Mouse (Mus musculus) kidney, embryonic 14.5 days (tissue): ENCODE data around the gene Npat. TPM values are rescaled to one million over a fixed set of nuclear protein-coding genes. Genes with fewer than 3 reads are reported as not detected.

Source experiments
- ATAC-seq: fragments of 200-750 bp; cut with Nextera tagmentation; 2 replicates; pipeline ENCODE4 v1.8.0; 2017; ENCODE audit warnings: moderate number of reproducible peaks, mild to moderate bottlenecking, moderate TSS enrichment, moderate library complexity; ENCODE audit not compliant: low FRiP score, low TSS enrichment
- H3K27ac ChIP-seq: fragments of 300-500 bp; sonication (generic); 2 replicates; pipeline ENCODE4 v1.5.1; 2014; ENCODE audit warnings: low read depth, mild to moderate bottlenecking, low read length, moderate library complexity, mixed read lengths
- H3K27me3 ChIP-seq: fragments of 300-500 bp; sonication (generic); 2 replicates; pipeline ENCODE4 v1.6.1; 2014; ENCODE audit warnings: mild to moderate bottlenecking, low read length; ENCODE audit not compliant: control insufficient read depth, insufficient read depth
- H3K36me3 ChIP-seq: fragments of 300-500 bp; sonication (generic); 2 replicates; pipeline ENCODE4 v1.6.1; 2014; ENCODE audit warnings: low read length, mixed read lengths; ENCODE audit not compliant: control insufficient read depth, insufficient read depth
- H3K4me1 ChIP-seq: fragments of 300-500 bp; sonication (generic); 2 replicates; pipeline ENCODE4 v1.6.1; 2014; ENCODE audit warnings: low read length, mixed read lengths; ENCODE audit not compliant: control insufficient read depth, insufficient read depth
- H3K4me2 ChIP-seq: fragments of 300-500 bp; sonication (generic); replicated peaks from 2 replicates; pipeline ENCODE4 v1.6.1; 2014; ENCODE audit warnings: low read depth, mild to moderate bottlenecking, low read length
- H3K4me3 ChIP-seq: fragments of 300-500 bp; sonication (generic); 2 replicates; pipeline ENCODE4 v1.5.1; 2014; ENCODE audit warnings: mild to moderate bottlenecking, low read length
- H3K9ac ChIP-seq: fragments of 300-500 bp; sonication (generic); 2 replicates; pipeline ENCODE4 v1.6.1; 2014; ENCODE audit warnings: low read depth, mild to moderate bottlenecking, low read length, moderate library complexity
- H3K9me3 ChIP-seq: fragments of 300-500 bp; sonication (generic); 2 replicates; pipeline ENCODE4 v1.6.1; 2016; ENCODE audit warnings: low read length; ENCODE audit not compliant: control insufficient read depth
- WGBS: fragments of 180-500 bp; shearing (Covaris S2); extraction: QIAGEN DNeasy Blood & Tissue Kit; methylation state at CpG from one replicate; pipeline ENCODE4 v1.1.7; 2014; 5-methylcytosine and 5-hydroxymethylcytosine counted together
- polyA plus RNA-seq: library from polyadenylated mRNA; unstranded; fragments of >200 nt; fragmentation: Nextera tagmentation; extraction: Ambion mirVana; gene quantifications from 2 replicates; pipeline ENCODE4 v1.2.1, GENCODE M21; 2014

Gene Npat
- polyA plus RNA-seq, 1 experiment from 2014 or later, result 25.3 TPM

GRCm38 (mm10) chr9:53607192-53607591 is 70.3 kb downstream of the Npat start:
- no peak for ATAC-seq
- 93% methylated on average over 3 of the region's 3 CpGs for WGBS
- H3K36me3 ChIP-seq, result no peaks in the 10 kb centered on the region
- H3K4me1 ChIP-seq, result no peaks in the 10 kb centered on the region
- no peaks in the 10 kb centered on the region for H3K27me3 ChIP-seq
- H3K27ac ChIP-seq, result no peak overlapping the region
- no peak overlapping the region for H3K4me2 ChIP-seq
- no peaks in the 10 kb centered on the region for H3K9me3 ChIP-seq
- no peak overlapping the region for H3K4me3 ChIP-seq
- no peak overlapping the region for H3K9ac ChIP-seq

- Histone ChIP-seq H3K36me3 (no peaks in the 10 kb centered on the region), H3K4me3 (no peak overlapping the region), H3K4me1 (no peaks in the 10 kb centered on the region), H3K4me2 (no peak overlapping the region), H3K9ac (no peak overlapping the region), H3K27me3 (no peaks in the 10 kb centered on the region), H3K9me3 (no peaks in the 10 kb centered on the region), H3K27ac (no peak overlapping the region)
- whole genome bisulfite sequencing, result 93% methylated on average over 4 of the region's 4 CpGs
- no peak for ATAC-seq
Measured at GRCm38 (mm10) chr9:53607816-53608215, 71.0 kb downstream of the Npat start.

GRCm38 (mm10) chr9:53609306-53609967 is 72.6 kb downstream of the Npat start:
- 75% methylated on average over 12 of the region's 12 CpGs for WGBS
- peak overlapping the region; percentile 64 for H3K4me3 ChIP-seq
- H3K4me2 ChIP-seq, result peak overlapping the region; percentile 82
- no peak for ATAC-seq
- no peak overlapping the region for H3K27ac ChIP-seq
- H3K27me3 ChIP-seq, result no peaks in the 10 kb centered on the region
- H3K36me3 ChIP-seq, result peaks cover 5% of the 10 kb centered on the region; the same call in 1 of the 2 replicates
- H3K9ac ChIP-seq, result peak overlapping the region; percentile 78
- H3K4me1 ChIP-seq, result no peaks in the 10 kb centered on the region
- H3K9me3 ChIP-seq, result no peaks in the 10 kb centered on the region

- WGBS, result 4% methylated on average over 45 of the region's 52 CpGs
- Histone ChIP-seq H3K36me3 (peaks cover 5% of the 10 kb centered on the region; the same call in 1 of the 2 replicates), H3K4me2 (peak within 1 kb of the TSS; percentile 82), H3K4me1 (no peaks in the 10 kb centered on the region), H3K9ac (peak within 1 kb of the TSS; percentile 78), H3K4me3 (peak within 1 kb of the TSS; percentile 64), H3K27me3 (no peaks in the 10 kb centered on the region), H3K9me3 (no peaks in the 10 kb centered on the region), H3K27ac (no peak within 1 kb of the TSS)
- ATAC-seq, result peak; percentile 99
Measured at GRCm38 (mm10) chr9:53609968-53610781, 73.3 kb downstream of the Npat start, which contains the start of gene Acat1. Gene Acat1 (minus strand): TSS chr9:53610382.

- H3K9me3 ChIP-seq, result no peaks in the 10 kb centered on the region
- no peak overlapping the region for H3K27ac ChIP-seq
- WGBS, result 86% methylated on average over 4 of the region's 4 CpGs
- H3K36me3 ChIP-seq, result peaks cover 34% of the 10 kb centered on the region
- H3K4me1 ChIP-seq, result no peaks in the 10 kb centered on the region
- ATAC-seq, result no peak
- H3K4me2 ChIP-seq, result no peak overlapping the region
- H3K27me3 ChIP-seq, result no peaks in the 10 kb centered on the region
- H3K9ac ChIP-seq, result no peak overlapping the region
- H3K4me3 ChIP-seq, result no peak overlapping the region
Measured at GRCm38 (mm10) chr9:53614286-53614685, 77.4 kb downstream of the Npat start.

- Histone ChIP-seq H3K4me2 (no peak overlapping the region), H3K9ac (no peak overlapping the region), H3K9me3 (no peaks in the 10 kb centered on the region), H3K4me3 (no peak overlapping the region), H3K4me1 (no peaks in the 10 kb centered on the region), H3K36me3 (peaks cover 42% of the 10 kb centered on the region), H3K27me3 (no peaks in the 10 kb centered on the region), H3K27ac (no peak overlapping the region)
- 71% methylated on average over 8 of the region's 8 CpGs for WGBS
- ATAC-seq, result no peak
Measured at GRCm38 (mm10) chr9:53615246-53615645, 78.4 kb downstream of the Npat start.

Other genes with a start within 250 kb of the Npat start
- gene Exph5, start 235.4 kb upstream of the Npat start, polyA plus RNA-seq, result 1.1 and 2.1 TPM in 2 replicates
- gene Kdelc2, start 153.0 kb upstream of the Npat start, polyA plus RNA-seq, result 15.5 and 25.3 TPM in 2 replicates
- gene 4930550C14Rik, start 134.7 kb upstream of the Npat start, polyA plus RNA-seq, result 1.5 and 2.7 TPM in 2 replicates
- 24.9 and 26.1 TPM in 2 replicates for gene Atm, start 307 bp upstream of the Npat start, polyA plus RNA-seq
- 104 and 108 TPM in 2 replicates for gene Acat1, start 73.3 kb downstream of the Npat start, polyA plus RNA-seq
- gene Cul5, start 133.0 kb downstream of the Npat start, polyA plus RNA-seq, result 43.3 and 57.4 TPM in 2 replicates
- gene Rab39, start 169.2 kb downstream of the Npat start, polyA plus RNA-seq, result 0.10 and 0.14 TPM in 2 replicates
- gene Slc35f2, start 234.5 kb downstream of the Npat start, polyA plus RNA-seq, result 7.6 and 11.2 TPM in 2 replicates